Mouse (Mus musculus): ENCODE measurements around the gene Abhd17a.

GRCm38 (mm10) chr10:80619465-80620244 is 29.5 kb upstream of the Abhd17a start:
- no peak for TF ChIP-seq POLR2A (IDR thresholded peaks at IDR 0.05; ENCODE audit: low read depth, low read length)
- no peak for TF ChIP-seq CTCF (conservative IDR thresholded peaks at IDR 0.05; ENCODE audit: insufficient read depth, insufficient read length, low read depth, low read length)

Measured in kidney, adult 2 months (tissue).